Mouse (Mus musculus): ENCODE measurements at regions not wholly inside any gene's neighbourhood (a gene's known extent, or its start where the extent isn't known, plus 50 kb on each side); places are given as distances from the start of the nearest gene placed in this dataset.
A peak's percentile ranks its signal among the peaks of the same experiment; 100 is the strongest.

GRCm38 (mm10) chr13:83952862-83953261 is 269.2 kb upstream of the Tmem161b start:
- no peak for ATAC-seq (replicated peaks; ENCODE audit: low FRiP score)
- Histone ChIP-seq H3K4me1 (replicated peaks; ENCODE audit: control insufficient read depth, insufficient read depth, low read length) (no peaks in the 10 kb centered on the region), H3K9me3 (ENCODE audit: control insufficient read depth, low read length) (no peaks in the 10 kb centered on the region), H3K27ac (ENCODE audit: low read depth, low read length) (no peak overlapping the region), H3K36me3 (ENCODE audit: control insufficient read depth, insufficient read depth, low read length) (no peaks in the 10 kb centered on the region), H3K4me2 (ENCODE audit: low read depth, low read length, severe bottlenecking) (no peak overlapping the region), H3K27me3 (ENCODE audit: control insufficient read depth, insufficient read depth, low read length) (no peaks in the 10 kb centered on the region), H3K4me3 (ENCODE audit: low read depth, low read length) (no peak overlapping the region), H3K9ac (ENCODE audit: low read length) (no peak overlapping the region)
- DNase-seq (ENCODE audit: low spot score), result no peak
- 61% methylated on average over 4 of the region's 4 CpGs for WGBS

GRCm38 (mm10) chr13:83955701-83956100 is 266.4 kb upstream of the Tmem161b start:
- DNase-seq (ENCODE audit: low spot score) (no peak), ATAC-seq (replicated peaks; ENCODE audit: low FRiP score) (no peak)
- no peak overlapping the region for H3K9ac ChIP-seq (ENCODE audit: low read length)
- H3K4me1 ChIP-seq (replicated peaks; ENCODE audit: control insufficient read depth, insufficient read depth, low read length), result no peaks in the 10 kb centered on the region
- H3K36me3 ChIP-seq (ENCODE audit: control insufficient read depth, insufficient read depth, low read length), result no peaks in the 10 kb centered on the region
- H3K4me2 ChIP-seq (ENCODE audit: low read depth, low read length, severe bottlenecking), result no peak overlapping the region
- no peak overlapping the region for H3K27ac ChIP-seq (ENCODE audit: low read depth, low read length)
- H3K4me3 ChIP-seq (ENCODE audit: low read depth, low read length), result no peak overlapping the region
- 76% methylated on average over 5 of the region's 5 CpGs for WGBS
- no peaks in the 10 kb centered on the region for H3K9me3 ChIP-seq (ENCODE audit: control insufficient read depth, low read length)
- no peaks in the 10 kb centered on the region for H3K27me3 ChIP-seq (ENCODE audit: control insufficient read depth, insufficient read depth, low read length)

- no peaks in the 10 kb centered on the region for H3K36me3 ChIP-seq (ENCODE audit: control insufficient read depth, insufficient read depth, low read length)
- H3K9me3 ChIP-seq (ENCODE audit: control insufficient read depth, low read length), result no peaks in the 10 kb centered on the region
- H3K4me1 ChIP-seq (replicated peaks; ENCODE audit: control insufficient read depth, insufficient read depth, low read length), result no peaks in the 10 kb centered on the region
- no peak overlapping the region for H3K4me3 ChIP-seq (ENCODE audit: low read depth, low read length)
- no peak overlapping the region for H3K9ac ChIP-seq (ENCODE audit: low read length)
- no peak for ATAC-seq (replicated peaks; ENCODE audit: low FRiP score)
- no peak overlapping the region for H3K27ac ChIP-seq (ENCODE audit: low read depth, low read length)
- H3K4me2 ChIP-seq (ENCODE audit: low read depth, low read length, severe bottlenecking), result no peak overlapping the region
- H3K27me3 ChIP-seq (ENCODE audit: control insufficient read depth, insufficient read depth, low read length), result no peaks in the 10 kb centered on the region
- DNase-seq (ENCODE audit: low spot score), result no peak
Measured at GRCm38 (mm10) chr13:83978541-83978940, 243.6 kb upstream of the Tmem161b start.

GRCm38 (mm10) chr13:83979535-83979934 is 242.6 kb upstream of the Tmem161b start:
- H3K4me3 ChIP-seq (ENCODE audit: low read depth, low read length), result no peak overlapping the region
- H3K27ac ChIP-seq (ENCODE audit: low read depth, low read length), result no peak overlapping the region
- ATAC-seq (replicated peaks; ENCODE audit: low FRiP score) (peak; percentile 55), DNase-seq (ENCODE audit: low spot score) (no peak)
- H3K4me1 ChIP-seq (replicated peaks; ENCODE audit: control insufficient read depth, insufficient read depth, low read length), result no peaks in the 10 kb centered on the region
- no peaks in the 10 kb centered on the region for H3K27me3 ChIP-seq (ENCODE audit: control insufficient read depth, insufficient read depth, low read length)
- H3K9ac ChIP-seq (ENCODE audit: low read length), result no peak overlapping the region
- H3K4me2 ChIP-seq (ENCODE audit: low read depth, low read length, severe bottlenecking), result no peak overlapping the region
- H3K36me3 ChIP-seq (ENCODE audit: control insufficient read depth, insufficient read depth, low read length), result no peaks in the 10 kb centered on the region
- no peaks in the 10 kb centered on the region for H3K9me3 ChIP-seq (ENCODE audit: control insufficient read depth, low read length)

- 56% methylated on average over 10 of the region's 10 CpGs for WGBS
- Histone ChIP-seq H3K36me3 (ENCODE audit: control insufficient read depth, insufficient read depth, low read length) (no peaks in the 10 kb centered on the region), H3K4me1 (replicated peaks; ENCODE audit: control insufficient read depth, insufficient read depth, low read length) (peaks cover 6% of the 10 kb centered on the region; the same call in 1 of the 2 replicates), H3K9me3 (ENCODE audit: control insufficient read depth, low read length) (no peaks in the 10 kb centered on the region), H3K9ac (ENCODE audit: low read length) (no peak overlapping the region; the same call in 1 of the 2 replicates), H3K27me3 (ENCODE audit: control insufficient read depth, insufficient read depth, low read length) (no peaks in the 10 kb centered on the region), H3K4me2 (ENCODE audit: low read depth, low read length, severe bottlenecking) (0 out of 2 replicates have a peak overlapping the region, but pooled peaks have one; percentile 27), H3K27ac (ENCODE audit: low read depth, low read length) (peak overlapping the region; percentile 37; the same call in 1 of the 2 replicates), H3K4me3 (ENCODE audit: low read depth, low read length) (no peak overlapping the region)
- DNase-seq (ENCODE audit: low spot score), result peak; percentile 58
- ATAC-seq (replicated peaks; ENCODE audit: low FRiP score), result peak; percentile 81
Measured at GRCm38 (mm10) chr13:83984651-83985331, 237.3 kb upstream of the Tmem161b start.

GRCm38 (mm10) chr13:83987746-83988423 is 234.2 kb upstream of the Tmem161b start:
- H3K4me2 ChIP-seq (ENCODE audit: low read depth, low read length, severe bottlenecking), result no peak overlapping the region
- H3K27me3 ChIP-seq (ENCODE audit: control insufficient read depth, insufficient read depth, low read length), result no peaks in the 10 kb centered on the region
- H3K9ac ChIP-seq (ENCODE audit: low read length), result no peak overlapping the region
- DNase-seq (ENCODE audit: low spot score), result no peak
- no peaks in the 10 kb centered on the region for H3K36me3 ChIP-seq (ENCODE audit: control insufficient read depth, insufficient read depth, low read length)
- H3K9me3 ChIP-seq (ENCODE audit: control insufficient read depth, low read length), result no peaks in the 10 kb centered on the region
- no peak overlapping the region for H3K4me3 ChIP-seq (ENCODE audit: low read depth, low read length)
- peaks cover 6% of the 10 kb centered on the region; the same call in 1 of the 2 replicates for H3K4me1 ChIP-seq (replicated peaks; ENCODE audit: control insufficient read depth, insufficient read depth, low read length)
- ATAC-seq (replicated peaks; ENCODE audit: low FRiP score), result peak; percentile 72
- WGBS, result 57% methylated on average over 11 of the region's 11 CpGs
- H3K27ac ChIP-seq (ENCODE audit: low read depth, low read length), result peak overlapping the region; percentile 5; the same call in 1 of the 2 replicates

- H3K4me1 ChIP-seq (replicated peaks; ENCODE audit: control insufficient read depth, insufficient read depth, low read length), result peaks cover 6% of the 10 kb centered on the region; the same call in 1 of the 2 replicates
- no peaks in the 10 kb centered on the region for H3K9me3 ChIP-seq (ENCODE audit: control insufficient read depth, low read length)
- no peak overlapping the region for H3K4me2 ChIP-seq (ENCODE audit: low read depth, low read length, severe bottlenecking)
- 0 out of 2 replicates have a peak overlapping the region, but pooled peaks have one; percentile 5 for H3K27ac ChIP-seq (ENCODE audit: low read depth, low read length)
- DNase-seq (ENCODE audit: low spot score), result no peak
- no peak overlapping the region for H3K4me3 ChIP-seq (ENCODE audit: low read depth, low read length)
- no peak for ATAC-seq (replicated peaks; ENCODE audit: low FRiP score)
- 66% methylated on average over 4 of the region's 4 CpGs for WGBS
- H3K9ac ChIP-seq (ENCODE audit: low read length), result no peak overlapping the region
- no peaks in the 10 kb centered on the region for H3K27me3 ChIP-seq (ENCODE audit: control insufficient read depth, insufficient read depth, low read length)
- no peaks in the 10 kb centered on the region for H3K36me3 ChIP-seq (ENCODE audit: control insufficient read depth, insufficient read depth, low read length)
Measured at GRCm38 (mm10) chr13:83988517-83988916, 233.6 kb upstream of the Tmem161b start.

GRCm38 (mm10) chr13:83997599-83998369 is 224.3 kb upstream of the Tmem161b start:
- 50% methylated on average over 12 of the region's 12 CpGs for WGBS
- Histone ChIP-seq H3K4me1 (replicated peaks; ENCODE audit: control insufficient read depth, insufficient read depth, low read length) (no peaks in the 10 kb centered on the region; the same call in 1 of the 2 replicates), H3K27me3 (ENCODE audit: control insufficient read depth, insufficient read depth, low read length) (no peaks in the 10 kb centered on the region), H3K36me3 (ENCODE audit: control insufficient read depth, insufficient read depth, low read length) (no peaks in the 10 kb centered on the region), H3K9me3 (ENCODE audit: control insufficient read depth, low read length) (no peaks in the 10 kb centered on the region), H3K4me2 (ENCODE audit: low read depth, low read length, severe bottlenecking) (no peak overlapping the region), H3K9ac (ENCODE audit: low read length) (peak overlapping the region; percentile 32; the same call in 1 of the 2 replicates), H3K4me3 (ENCODE audit: low read depth, low read length) (no peak overlapping the region), H3K27ac (ENCODE audit: low read depth, low read length) (no peak overlapping the region)
- peak; percentile 56; the same call in 1 of the 2 replicates for ATAC-seq (replicated peaks; ENCODE audit: low FRiP score)
- DNase-seq (ENCODE audit: low spot score), result no peak
